Mouse (Mus musculus) neural tube, embryonic 15.5 days (tissue): Measurements from ENCODE around the gene Sdad1. TPM values are rescaled to one million over a fixed set of nuclear protein-coding genes. Genes with fewer than 3 reads are reported as not detected.

ENCODE experiments used
- ATAC-seq: fragments of 200-750 bp; cut with Nextera tagmentation; 2 replicates; pipeline ENCODE4 v1.8.0; 2017; ENCODE audit warnings: mild to moderate bottlenecking, moderate TSS enrichment, moderate library complexity; ENCODE audit not compliant: low FRiP score
- H3K27ac ChIP-seq: fragments of 300-500 bp; sonication (generic); replicated peaks from 2 replicates; pipeline ENCODE4 v1.5.1; 2015; ENCODE audit warnings: mild to moderate bottlenecking, inconsistent platforms
- H3K27me3 ChIP-seq: fragments of 300-500 bp; sonication (generic); replicated peaks from 2 replicates; pipeline ENCODE4 v1.6.1; 2015; ENCODE audit warnings: inconsistent platforms
- H3K36me3 ChIP-seq: fragments of 300-500 bp; sonication (generic); 2 replicates; pipeline ENCODE4 v1.6.1; 2015; ENCODE audit warnings: inconsistent platforms
- H3K4me1 ChIP-seq: fragments of 300-500 bp; sonication (generic); 2 replicates; pipeline ENCODE4 v1.6.1; 2015; ENCODE audit warnings: inconsistent platforms
- H3K4me2 ChIP-seq: fragments of 300-500 bp; sonication (generic); 2 replicates; pipeline ENCODE4 v1.6.1; 2015; ENCODE audit warnings: inconsistent platforms, mild to moderate bottlenecking, moderate library complexity
- H3K4me3 ChIP-seq: fragments of 300-500 bp; sonication (generic); replicated peaks from 2 replicates; pipeline ENCODE4 v1.5.1; 2015; ENCODE audit warnings: mild to moderate bottlenecking, inconsistent platforms
- H3K9ac ChIP-seq: fragments of 300-500 bp; sonication (generic); replicated peaks from 2 replicates; pipeline ENCODE4 v1.6.1; 2015; ENCODE audit warnings: mild to moderate bottlenecking, inconsistent platforms
- H3K9me3 ChIP-seq: fragments of 300-500 bp; sonication (generic); replicated peaks from 2 replicates; pipeline ENCODE4 v1.6.1; 2016; ENCODE audit warnings: inconsistent platforms
- whole genome bisulfite sequencing: fragments of 180-500 bp; shearing (Covaris S2); methylation state at CpG from one replicate; pipeline ENCODE4 v1.1.7; 2015; ENCODE audit warnings: mixed read lengths; 5-methylcytosine and 5-hydroxymethylcytosine counted together
- polyA plus RNA-seq: library from polyadenylated mRNA; unstranded; fragments of >200 nt; fragmentation: Nextera tagmentation; extraction: Ambion mirVana; gene quantifications from 2 replicates; pipeline ENCODE4 v1.2.1, GENCODE M21; 2015

Sdad1 gene
- polyA plus RNA-seq, 1 experiment from 2014 or later: 27.8 TPM

DNA sequence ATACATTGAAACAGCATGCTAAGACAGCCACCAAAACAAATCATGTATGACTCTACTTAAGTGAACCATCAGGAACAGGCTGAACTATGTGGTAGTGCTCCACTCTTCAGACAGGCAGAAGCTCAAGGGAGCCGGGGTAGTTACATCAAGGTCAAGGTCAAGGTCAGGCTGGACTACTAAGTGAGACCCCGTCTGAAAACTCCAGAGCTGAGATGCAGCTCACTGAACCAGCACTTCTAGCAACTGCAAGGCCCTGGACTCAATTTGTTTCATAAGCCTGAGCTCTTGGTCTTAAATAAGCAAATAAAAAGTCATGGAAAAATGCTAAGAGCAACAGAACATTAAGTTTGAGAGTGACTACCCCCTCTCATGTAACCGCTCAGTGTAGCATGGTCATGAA lies 6.0 kb downstream of the Sdad1 start:
- no peaks in the 10 kb centered on the region for H3K27me3 ChIP-seq
- no peak overlapping the region for H3K9ac ChIP-seq
- no peak overlapping the region for H3K4me3 ChIP-seq
- H3K36me3 ChIP-seq: peaks cover 62% of the 10 kb centered on the region
- H3K4me1 ChIP-seq: peaks cover 12% of the 10 kb centered on the region
- no peaks in the 10 kb centered on the region for H3K9me3 ChIP-seq
- no peak overlapping the region for H3K4me2 ChIP-seq
- ATAC-seq: no peak
- H3K27ac ChIP-seq: no peak overlapping the region
- WGBS: 84% methylated on average over 3 of the region's 3 CpGs

DNA sequence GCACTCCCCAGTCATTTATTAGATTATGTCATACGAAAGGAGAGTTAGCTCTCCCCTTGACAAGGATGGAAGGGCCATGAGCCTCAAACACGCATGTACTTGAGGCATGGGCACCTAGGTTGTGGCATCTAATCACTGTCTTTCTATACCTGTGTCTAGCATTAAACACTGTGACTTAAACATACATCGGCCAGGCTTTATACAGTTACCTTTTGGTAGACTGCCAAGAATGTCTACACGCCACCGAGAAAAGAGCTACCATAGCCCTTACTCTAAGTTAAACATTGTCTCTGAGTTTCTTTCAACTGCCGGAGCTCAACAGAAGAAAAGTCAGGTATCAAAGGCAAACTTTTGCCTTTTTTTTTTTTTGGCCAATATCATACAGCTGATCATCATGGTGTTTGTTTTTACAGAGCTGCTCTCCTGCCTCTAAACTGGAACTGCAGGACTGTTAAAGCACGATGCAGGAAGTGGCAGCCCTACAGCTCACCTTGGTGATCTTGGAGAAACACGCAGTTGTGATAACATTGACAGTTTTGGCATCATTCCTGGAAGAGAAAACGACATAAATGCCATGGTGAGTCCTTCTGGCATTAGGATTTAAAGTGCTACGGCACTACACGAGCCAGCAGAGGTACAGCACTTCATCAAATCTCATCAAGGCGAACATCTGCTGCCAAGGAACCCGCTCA lies 8.0 kb downstream of the Sdad1 start:
- Histone ChIP-seq H3K4me1 (no peaks in the 10 kb centered on the region), H3K27ac (no peak overlapping the region), H3K9ac (no peak overlapping the region), H3K9me3 (no peaks in the 10 kb centered on the region), H3K4me2 (no peak overlapping the region), H3K27me3 (no peaks in the 10 kb centered on the region), H3K36me3 (peaks cover 73% of the 10 kb centered on the region), H3K4me3 (no peak overlapping the region)
- ATAC-seq: no peak
- WGBS: 92% methylated on average over 13 of the region's 13 CpGs

GRCm38 (mm10) chr5:92294525-92294924 lies 15.8 kb downstream of the Sdad1 start:
- H3K36me3 ChIP-seq: peaks cover 86% of the 10 kb centered on the region
- no peak overlapping the region for H3K4me2 ChIP-seq
- no peaks in the 10 kb centered on the region for H3K9me3 ChIP-seq
- H3K9ac ChIP-seq: no peak overlapping the region
- no peak overlapping the region for H3K27ac ChIP-seq
- H3K27me3 ChIP-seq: no peaks in the 10 kb centered on the region
- H3K4me1 ChIP-seq: no peaks in the 10 kb centered on the region
- no peak overlapping the region for H3K4me3 ChIP-seq
- no peak for ATAC-seq
- WGBS: 90% methylated on average over 2 of the region's 2 CpGs

- Histone ChIP-seq H3K4me1 (no peaks in the 10 kb centered on the region), H3K27ac (no peak overlapping the region), H3K4me2 (no peak overlapping the region), H3K36me3 (peaks cover 93% of the 10 kb centered on the region), H3K9me3 (no peaks in the 10 kb centered on the region), H3K27me3 (no peaks in the 10 kb centered on the region), H3K4me3 (no peak overlapping the region), H3K9ac (no peak overlapping the region)
- WGBS: 95% methylated on average over 6 of the region's 6 CpGs
- ATAC-seq: no peak
Measured at GRCm38 (mm10) chr5:92291652-92292414, 18.4 kb downstream of the Sdad1 start.

GRCm38 (mm10) chr5:92287840-92288239 lies 22.4 kb downstream of the Sdad1 start:
- Histone ChIP-seq H3K9ac (no peak overlapping the region), H3K36me3 (peaks cover 76% of the 10 kb centered on the region), H3K27ac (no peak overlapping the region), H3K4me1 (no peaks in the 10 kb centered on the region), H3K4me3 (no peak overlapping the region), H3K9me3 (no peaks in the 10 kb centered on the region), H3K4me2 (no peak overlapping the region), H3K27me3 (no peaks in the 10 kb centered on the region)
- 92% methylated on average over 6 of the region's 6 CpGs for WGBS
- ATAC-seq: no peak

- no peak for ATAC-seq
Measured at GRCm38 (mm10) chr5:92283107-92283506, 27.2 kb downstream of the Sdad1 start.

GRCm38 (mm10) chr5:92282571-92282970 lies 27.7 kb downstream of the Sdad1 start:
- no peak for ATAC-seq
- H3K36me3 ChIP-seq: peaks cover 26% of the 10 kb centered on the region
- H3K4me2 ChIP-seq: no peak overlapping the region
- no peak overlapping the region for H3K4me3 ChIP-seq
- H3K27me3 ChIP-seq: no peaks in the 10 kb centered on the region
- H3K9me3 ChIP-seq: no peaks in the 10 kb centered on the region
- H3K27ac ChIP-seq: no peak overlapping the region
- peaks cover 8% of the 10 kb centered on the region for H3K4me1 ChIP-seq
- H3K9ac ChIP-seq: no peak overlapping the region
- 77% methylated on average over 4 of the region's 4 CpGs for WGBS

More at GRCm38 (mm10) chr5:92283107-92283506, 27.2 kb downstream of the Sdad1 start:
- H3K27ac ChIP-seq: no peak overlapping the region
- no peak overlapping the region for H3K4me3 ChIP-seq
- no peak overlapping the region for H3K4me2 ChIP-seq
- no peaks in the 10 kb centered on the region for H3K9me3 ChIP-seq
- H3K9ac ChIP-seq: no peak overlapping the region
- H3K36me3 ChIP-seq: peaks cover 32% of the 10 kb centered on the region
- 77% methylated on average over 3 of the region's 3 CpGs for WGBS
- peaks cover 7% of the 10 kb centered on the region for H3K4me1 ChIP-seq
- no peaks in the 10 kb centered on the region for H3K27me3 ChIP-seq

DNA sequence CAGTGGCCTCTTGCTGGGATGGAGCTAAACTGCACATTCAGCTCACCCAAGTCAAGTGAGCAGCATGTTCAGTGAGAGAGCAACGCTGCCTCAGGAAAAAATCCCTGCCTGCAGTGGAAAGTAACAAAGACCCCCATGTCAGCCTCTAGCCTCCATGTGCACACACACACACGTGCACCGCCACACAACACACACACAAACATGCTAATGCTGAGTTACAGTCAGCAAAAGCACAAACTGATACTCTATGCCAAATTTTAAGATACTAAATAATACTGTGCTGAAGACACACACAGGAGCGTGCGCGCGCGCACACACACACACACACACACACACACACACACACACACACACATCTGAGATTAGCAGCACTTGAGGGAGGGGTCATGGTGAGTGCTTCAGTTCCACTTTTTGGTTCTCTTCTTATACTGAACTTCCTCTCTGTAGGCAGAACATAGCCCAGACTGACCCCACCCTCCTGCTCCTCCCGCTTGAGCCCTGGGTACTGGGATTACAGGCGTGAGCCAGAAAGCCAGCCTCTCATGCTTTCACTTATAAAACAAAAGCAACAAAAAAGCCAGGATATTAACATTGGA lies 31.2 kb downstream of the Sdad1 start:
- Histone ChIP-seq H3K4me3 (0 out of 2 replicates have a peak overlapping the region, but pooled peaks have one; percentile 61), H3K27ac (peak overlapping the region; percentile 75; the same call in 1 of the 2 replicates), H3K4me1 (peaks cover 8% of the 10 kb centered on the region), H3K9me3 (no peaks in the 10 kb centered on the region), H3K9ac (no peak overlapping the region), H3K36me3 (no peaks in the 10 kb centered on the region), H3K27me3 (no peaks in the 10 kb centered on the region), H3K4me2 (peak overlapping the region; percentile 96)
- WGBS: 84% methylated on average over 10 of the region's 10 CpGs
- no peak for ATAC-seq

- ATAC-seq: peak; percentile 92
- H3K4me1 ChIP-seq: peaks cover 8% of the 10 kb centered on the region
- WGBS: 3% methylated on average over 54 of the region's 54 CpGs
Measured at GRCm38 (mm10) chr5:92277437-92278394, 32.6 kb downstream of the Sdad1 start, which contains the start of gene Naaa. Gene Naaa, minus strand, starts transcription at chr5:92278170.

GRCm38 (mm10) chr5:92270496-92270895 lies 39.8 kb downstream of the Sdad1 start:
- no peak overlapping the region for H3K27ac ChIP-seq
- no peak overlapping the region for H3K4me3 ChIP-seq
- H3K27me3 ChIP-seq: no peaks in the 10 kb centered on the region
- ATAC-seq: no peak
- 91% methylated on average over 7 of the region's 7 CpGs for WGBS
- no peak overlapping the region for H3K9ac ChIP-seq
- no peak overlapping the region for H3K4me2 ChIP-seq
- no peaks in the 10 kb centered on the region for H3K4me1 ChIP-seq
- no peaks in the 10 kb centered on the region for H3K36me3 ChIP-seq
- no peaks in the 10 kb centered on the region for H3K9me3 ChIP-seq

More at GRCm38 (mm10) chr5:92277437-92278394, 32.6 kb downstream of the Sdad1 start, which contains the start of gene Naaa:
- Histone ChIP-seq H3K27ac (peak within 1 kb of the TSS; percentile 75), H3K4me3 (peak within 1 kb of the TSS; percentile 61), H3K27me3 (no peaks in the 10 kb centered on the region), H3K36me3 (no peaks in the 10 kb centered on the region), H3K9ac (peak within 1 kb of the TSS; percentile 66), H3K9me3 (no peaks in the 10 kb centered on the region), H3K4me2 (peak within 1 kb of the TSS; percentile 96)
